Comparison of ENCODE assay signal across 8 mouse cellular contexts in the genomic region with DNA sequence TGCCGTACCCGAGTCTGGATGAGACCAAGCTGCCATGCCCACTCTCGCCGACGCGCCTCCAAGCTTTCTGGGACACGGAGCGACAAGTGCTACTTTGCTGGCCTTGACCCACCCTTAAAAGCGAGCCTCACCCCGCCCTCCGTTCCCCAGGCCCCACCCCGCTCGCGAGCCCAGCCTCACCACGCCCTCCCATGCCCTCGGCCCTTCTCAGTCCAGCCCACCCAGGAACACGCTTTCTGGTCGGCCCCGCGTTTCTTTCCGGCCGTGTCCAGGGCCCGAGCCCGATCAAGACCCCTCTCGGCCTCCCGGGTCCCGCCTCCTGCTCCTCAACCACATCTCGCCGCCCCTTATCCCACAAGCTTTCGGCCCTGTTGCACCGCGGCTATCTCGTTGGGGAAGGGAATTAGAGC. TPM values are rescaled to one million over a fixed set of nuclear protein-coding genes. Genes with fewer than 3 reads are reported as not detected.
DNase-seq lines count a peak whose midpoint lies in the region; ATAC-seq and TF ChIP-seq lines count a peak whose summit lies in the region.

No protein-coding gene starts in this region.

- peak overlapping the region; percentile 94 for H3K4me2 ChIP-seq in heart, embryonic 13.5 days
- H3K4me2 ChIP-seq in kidney, postnatal 0 days (ENCODE audit: low read length) = peak overlapping the region; percentile 79
- H3K4me2 ChIP-seq in lung, embryonic 14.5 days = peak overlapping the region; percentile 95
- H3K4me2 ChIP-seq in neural tube, embryonic 15.5 days = peak overlapping the region; percentile 94

- peaks cover 63% of the 10 kb centered on the region for H3K4me1 ChIP-seq in erythroblast, embryonic 14.5 days (ENCODE audit: control insufficient read depth)
- H3K4me1 ChIP-seq in heart, embryonic 13.5 days = peaks cover 51% of the 10 kb centered on the region
- H3K4me1 ChIP-seq in kidney, postnatal 0 days (replicated peaks; ENCODE audit: insufficient read depth, low read length) = peaks cover 39% of the 10 kb centered on the region
- H3K4me1 ChIP-seq in lung, embryonic 14.5 days (ENCODE audit: insufficient read depth) = peaks cover 28% of the 10 kb centered on the region
- H3K4me1 ChIP-seq in neural tube, embryonic 15.5 days = peaks cover 51% of the 10 kb centered on the region
- H3K4me1 ChIP-seq in thymus, adult 2 months (replicated peaks; ENCODE audit: control insufficient read depth, insufficient read depth, low read length) = peaks cover 7% of the 10 kb centered on the region

- H3K27ac ChIP-seq in heart, embryonic 13.5 days (replicated peaks) = peak overlapping the region; percentile 100
- peak overlapping the region; percentile 99 for H3K27ac ChIP-seq in kidney, postnatal 0 days
- peak overlapping the region; percentile 99 for H3K27ac ChIP-seq in lung, embryonic 14.5 days (ENCODE audit: low read depth)
- peak overlapping the region; percentile 97 for H3K27ac ChIP-seq in neural tube, embryonic 15.5 days (replicated peaks)
- H3K27ac ChIP-seq in thymus, adult 2 months (ENCODE audit: control insufficient read depth, insufficient read depth, low read length) = peak overlapping the region; percentile 15; the same call in 1 of the 2 replicates

- no peak; the same call in 1 of the 2 replicates for TF ChIP-seq CTCF in kidney, postnatal 0 days (IDR thresholded peaks at IDR 0.05; ENCODE audit: low read depth)
- peak; percentile 41; the same call in 1 of the 2 replicates for TF ChIP-seq CTCF in lung, embryonic 14.5 days (IDR thresholded peaks at IDR 0.05; ENCODE audit: low read depth)
- no peak; the same call in 1 of the 2 replicates for TF ChIP-seq CTCF in thymus, adult 2 months (IDR thresholded peaks at IDR 0.05; ENCODE audit: borderline replicate concordance, control insufficient read depth, extremely low read depth, insufficient read depth, low read length, poor library complexity)

- peak; percentile 77 for ATAC-seq in heart, embryonic 13.5 days (ENCODE audit: extremely low read depth, insufficient number of reproducible peaks, low FRiP score, low TSS enrichment)
- peak; percentile 70 for ATAC-seq in kidney, postnatal 0 days (replicated peaks; ENCODE audit: low FRiP score, low read depth)
- ATAC-seq in lung, embryonic 14.5 days (ENCODE audit: insufficient read depth) = peak; percentile 73
- ATAC-seq in neural tube, embryonic 15.5 days (ENCODE audit: low FRiP score) = peak; percentile 32

- H3K9ac ChIP-seq in heart, embryonic 13.5 days = peak overlapping the region; percentile 98
- H3K9ac ChIP-seq in kidney, postnatal 0 days (ENCODE audit: low read depth, low read length) = peak overlapping the region; percentile 84
- H3K9ac ChIP-seq in lung, embryonic 14.5 days = peak overlapping the region; percentile 94
- peak overlapping the region; percentile 88 for H3K9ac ChIP-seq in neural tube, embryonic 15.5 days (replicated peaks)

- H3K4me3 ChIP-seq in erythroblast, embryonic 14.5 days (replicated peaks) = peak overlapping the region; percentile 88
- H3K4me3 ChIP-seq in heart, embryonic 13.5 days = peak overlapping the region; percentile 90
- H3K4me3 ChIP-seq in kidney, postnatal 0 days (replicated peaks; ENCODE audit: low read depth, low read length) = peak overlapping the region; percentile 67
- peak overlapping the region; percentile 84 for H3K4me3 ChIP-seq in lung, embryonic 14.5 days (ENCODE audit: low read depth, low read length)
- H3K4me3 ChIP-seq in neural tube, embryonic 15.5 days (replicated peaks) = peak overlapping the region; percentile 96
- H3K4me3 ChIP-seq in thymus, adult 2 months (ENCODE audit: control insufficient read depth, insufficient read depth, low read length) = peak overlapping the region; percentile 90

- peaks cover 3% of the 10 kb centered on the region; the same call in 1 of the 2 replicates for H3K27me3 ChIP-seq in erythroblast, embryonic 14.5 days (ENCODE audit: control insufficient read depth)
- no peaks in the 10 kb centered on the region for H3K27me3 ChIP-seq in heart, embryonic 13.5 days (replicated peaks)
- H3K27me3 ChIP-seq in kidney, postnatal 0 days (ENCODE audit: insufficient read depth, low read length) = no peaks in the 10 kb centered on the region
- no peaks in the 10 kb centered on the region for H3K27me3 ChIP-seq in lung, embryonic 14.5 days (ENCODE audit: insufficient read depth, low read length)
- H3K27me3 ChIP-seq in neural tube, embryonic 15.5 days (replicated peaks) = no peaks in the 10 kb centered on the region
- no peaks in the 10 kb centered on the region for H3K27me3 ChIP-seq in thymus, adult 2 months (ENCODE audit: control insufficient read depth, insufficient read depth, low read length)

- peaks cover 37% of the 10 kb centered on the region for H3K36me3 ChIP-seq in erythroblast, embryonic 14.5 days (ENCODE audit: control insufficient read depth)
- peaks cover 11% of the 10 kb centered on the region for H3K36me3 ChIP-seq in heart, embryonic 13.5 days
- H3K36me3 ChIP-seq in kidney, postnatal 0 days (ENCODE audit: insufficient read depth, low read length) = no peaks in the 10 kb centered on the region
- H3K36me3 ChIP-seq in lung, embryonic 14.5 days (ENCODE audit: insufficient read depth) = peaks cover 32% of the 10 kb centered on the region
- peaks cover 8% of the 10 kb centered on the region; the same call in 1 of the 2 replicates for H3K36me3 ChIP-seq in neural tube, embryonic 15.5 days
- H3K36me3 ChIP-seq in thymus, adult 2 months (ENCODE audit: control insufficient read depth, insufficient read depth, low read length) = no peaks in the 10 kb centered on the region; the same call in 1 of the 2 replicates

- peak; percentile 68 to 70 for DNase-seq in B cell, adult 2 months
- DNase-seq in adrenal gland, adult 2 months = peak; percentile 96
- peak; percentile 92 for DNase-seq in kidney, postnatal 0 days (ENCODE audit: low spot score)
- peak; percentile 85 for DNase-seq in lung, embryonic 14.5 days
- DNase-seq in thymus, adult 2 months = peak; percentile 68

- TF ChIP-seq POLR2A in thymus, adult 2 months (IDR thresholded peaks at IDR 0.05; ENCODE audit: control insufficient read depth, extremely low read depth, insufficient read depth, low read length, poor library complexity) = no peak

- H3K9me3 ChIP-seq in erythroblast, embryonic 14.5 days (ENCODE audit: control insufficient read depth, low read length) = no peaks in the 10 kb centered on the region
- H3K9me3 ChIP-seq in heart, embryonic 13.5 days = no peaks in the 10 kb centered on the region
- H3K9me3 ChIP-seq in kidney, postnatal 0 days (replicated peaks; ENCODE audit: low read length) = no peaks in the 10 kb centered on the region
- H3K9me3 ChIP-seq in lung, embryonic 14.5 days (ENCODE audit: low read depth, low read length) = no peaks in the 10 kb centered on the region
- no peaks in the 10 kb centered on the region for H3K9me3 ChIP-seq in neural tube, embryonic 15.5 days (replicated peaks)

- WGBS in heart, embryonic 13.5 days = under 1% methylated on average over 33 of the region's 33 CpGs
- WGBS in kidney, postnatal 0 days = under 1% methylated on average over 33 of the region's 33 CpGs
- WGBS in lung, embryonic 14.5 days = under 1% methylated on average over 33 of the region's 33 CpGs
- WGBS in neural tube, embryonic 15.5 days = 1% methylated on average over 33 of the region's 33 CpGs
- under 1% methylated on average over 33 of the region's 33 CpGs for WGBS in thymus, adult 2 months

RNA-seq across cellular contexts. Expression of a gene that starts 0.4 kb away (rescaled TPM):
- total RNA-seq in adrenal gland, adult 2 months (2021) = 100 to 1,000 TPM; 497 to 817 TPM
- 504 and 806 TPM in 2 replicates for polyA plus RNA-seq in adrenal gland, adult 2 months (2012; rRNA removed)
- 3.7 and 4.6 TPM in 2 replicates for polyA plus RNA-seq in erythroblast, embryonic 14.5 days (2012)
- 67.2 and 70.8 TPM in 2 replicates for polyA plus RNA-seq in heart, embryonic 13.5 days (2015; fragmentation: Nextera tagmentation; extraction: Ambion mirVana)
- polyA plus RNA-seq in kidney, postnatal 0 days (2015; fragmentation: Nextera tagmentation; extraction: Ambion mirVana) = 77.3 and 88.0 TPM in 2 replicates
- polyA plus RNA-seq in lung, embryonic 14.5 days (2014; fragmentation: Nextera tagmentation; extraction: Ambion mirVana) = 34.6 and 39.5 TPM in 2 replicates
- 71.8 and 78.2 TPM in 2 replicates for polyA plus RNA-seq in neural tube, embryonic 15.5 days (2015; fragmentation: Nextera tagmentation; extraction: Ambion mirVana)
- 136 and 170 TPM in 2 replicates for polyA plus RNA-seq in thymus, adult 2 months (2012; rRNA removed)

RNA-seq across cellular contexts. Expression of a gene that starts 20.3 kb away (rescaled TPM):
- 10 to 100 TPM; 57.1 to 76.8 TPM for total RNA-seq in adrenal gland, adult 2 months (2021)
- polyA plus RNA-seq in adrenal gland, adult 2 months (2012; rRNA removed) = 90.7 and 107 TPM in 2 replicates
- 0.20 TPM in 1 of 2 replicates, not detected in the other for polyA plus RNA-seq in erythroblast, embryonic 14.5 days (2012)
- polyA plus RNA-seq in heart, embryonic 13.5 days (2015; fragmentation: Nextera tagmentation; extraction: Ambion mirVana) = 109 and 113 TPM in 2 replicates
- 125 TPM in 2 replicates for polyA plus RNA-seq in kidney, postnatal 0 days (2015; fragmentation: Nextera tagmentation; extraction: Ambion mirVana)
- 144 and 151 TPM in 2 replicates for polyA plus RNA-seq in lung, embryonic 14.5 days (2014; fragmentation: Nextera tagmentation; extraction: Ambion mirVana)
- polyA plus RNA-seq in neural tube, embryonic 15.5 days (2015; fragmentation: Nextera tagmentation; extraction: Ambion mirVana) = 29.2 and 42.0 TPM in 2 replicates
- polyA plus RNA-seq in thymus, adult 2 months (2012; rRNA removed) = 24.5 and 25.3 TPM in 2 replicates

RNA-seq across cellular contexts. Expression of a gene that starts 40.5 kb away (rescaled TPM):
- 10 to 100 TPM; 65.7 to 72.8 TPM for total RNA-seq in adrenal gland, adult 2 months (2021)
- 40.0 and 58.2 TPM in 2 replicates for polyA plus RNA-seq in adrenal gland, adult 2 months (2012; rRNA removed)
- 1.5 and 2.7 TPM in 2 replicates for polyA plus RNA-seq in erythroblast, embryonic 14.5 days (2012)
- 53.3 and 56.4 TPM in 2 replicates for polyA plus RNA-seq in heart, embryonic 13.5 days (2015; fragmentation: Nextera tagmentation; extraction: Ambion mirVana)
- 101 and 106 TPM in 2 replicates for polyA plus RNA-seq in kidney, postnatal 0 days (2015; fragmentation: Nextera tagmentation; extraction: Ambion mirVana)
- polyA plus RNA-seq in lung, embryonic 14.5 days (2014; fragmentation: Nextera tagmentation; extraction: Ambion mirVana) = 103 and 112 TPM in 2 replicates
- 60.9 and 69.5 TPM in 2 replicates for polyA plus RNA-seq in neural tube, embryonic 15.5 days (2015; fragmentation: Nextera tagmentation; extraction: Ambion mirVana)
- polyA plus RNA-seq in thymus, adult 2 months (2012; rRNA removed) = 52.3 and 61.2 TPM in 2 replicates

RNA-seq across cellular contexts. Expression of a gene that starts 52.0 kb away (rescaled TPM):
- 10 to 100 TPM; 22.7 to 31.2 TPM for total RNA-seq in adrenal gland, adult 2 months (2021)
- 12.4 and 12.6 TPM in 2 replicates for polyA plus RNA-seq in adrenal gland, adult 2 months (2012; rRNA removed)
- polyA plus RNA-seq in erythroblast, embryonic 14.5 days (2012) = 1.4 TPM in 2 replicates
- polyA plus RNA-seq in heart, embryonic 13.5 days (2015; fragmentation: Nextera tagmentation; extraction: Ambion mirVana) = 10.7 and 11.8 TPM in 2 replicates
- polyA plus RNA-seq in kidney, postnatal 0 days (2015; fragmentation: Nextera tagmentation; extraction: Ambion mirVana) = 17.6 and 19.8 TPM in 2 replicates
- polyA plus RNA-seq in lung, embryonic 14.5 days (2014; fragmentation: Nextera tagmentation; extraction: Ambion mirVana) = 10.3 and 15.7 TPM in 2 replicates
- polyA plus RNA-seq in neural tube, embryonic 15.5 days (2015; fragmentation: Nextera tagmentation; extraction: Ambion mirVana) = 70.4 and 81.7 TPM in 2 replicates
- 25.0 and 26.2 TPM in 2 replicates for polyA plus RNA-seq in thymus, adult 2 months (2012; rRNA removed)

Comparison
In these comparisons a context has a peak if more than half of its experiments do, and no peak if none do; other contexts are left out.
1. Peak in every context shown above with its lines: DNase-seq, ATAC-seq, H3K4me3 ChIP-seq and H3K27ac ChIP-seq.
2. H3K27ac ChIP-seq: peak in every context shown above with its lines; median percentile 100 in heart, embryonic 13.5 days; 99 in kidney, postnatal 0 days; 99 in lung, embryonic 14.5 days; 97 in neural tube, embryonic 15.5 days; 15 in thymus, adult 2 months.
3. RNA of a gene that starts 20.3 kb away (polyA plus RNA-seq): 144 to 151 TPM in lung, embryonic 14.5 days, 125 TPM in kidney, postnatal 0 days, 109 to 113 TPM in heart, embryonic 13.5 days, 90.7 to 107 TPM in adrenal gland, adult 2 months, 29.2 to 42.0 TPM in neural tube, embryonic 15.5 days and 24.5 to 25.3 TPM in thymus, adult 2 months; 0.20 TPM in erythroblast, embryonic 14.5 days; every median in the first group is over 10 times any median in the second.
4. RNA of a gene that starts 40.5 kb away (polyA plus RNA-seq): 103 to 112 TPM in lung, embryonic 14.5 days, 101 to 106 TPM in kidney, postnatal 0 days, 60.9 to 69.5 TPM in neural tube, embryonic 15.5 days, 40.0 to 58.2 TPM in adrenal gland, adult 2 months, 53.3 to 56.4 TPM in heart, embryonic 13.5 days and 52.3 to 61.2 TPM in thymus, adult 2 months; 1.5 to 2.7 TPM in erythroblast, embryonic 14.5 days; every median in the first group is over 10 times any median in the second.